Mouse (Mus musculus) embryonic facial prominence, embryonic 11.5 days (tissue): Measurements from ENCODE around the gene Mctp1. TPM values are rescaled to one million over a fixed set of nuclear protein-coding genes. Genes with fewer than 3 reads are reported as not detected.

Experiments
- ATAC-seq: fragments of 200-750 bp; cut with Nextera tagmentation; replicated peaks from 2 replicates; pipeline ENCODE4 v1.8.0; 2017; ENCODE audit warnings: low read depth; ENCODE audit not compliant: insufficient number of reproducible peaks, low FRiP score, low TSS enrichment
- DNase-seq: peaks from one replicate; pipeline ENCODE4 v3.0.0-alpha.2; 2015; ENCODE audit warnings: low spot score
- H3K27ac ChIP-seq: fragments of 300-500 bp; sonication (generic); replicated peaks from 2 replicates; pipeline ENCODE4 v1.5.1; 2014; ENCODE audit warnings: mild to moderate bottlenecking, low read depth, low read length, control low read depth
- H3K27me3 ChIP-seq: fragments of 300-500 bp; sonication (generic); 2 replicates; pipeline ENCODE4 v1.6.1; 2014; ENCODE audit warnings: mild to moderate bottlenecking, low read length, moderate library complexity, mixed read lengths; ENCODE audit not compliant: control insufficient read depth, insufficient read depth
- H3K36me3 ChIP-seq: fragments of 300-500 bp; sonication (generic); replicated peaks from 2 replicates; pipeline ENCODE4 v1.6.1; 2014; ENCODE audit warnings: low read depth, mild to moderate bottlenecking, low read length, moderate library complexity, mixed read lengths; ENCODE audit not compliant: control insufficient read depth, insufficient read depth
- H3K4me1 ChIP-seq: fragments of 300-500 bp; sonication (generic); 2 replicates; pipeline ENCODE4 v1.6.1; 2014; ENCODE audit warnings: low read length, mixed read lengths; ENCODE audit not compliant: control insufficient read depth, insufficient read depth
- H3K4me2 ChIP-seq: fragments of 300-500 bp; sonication (generic); 2 replicates; pipeline ENCODE4 v1.6.1; 2014; ENCODE audit warnings: low read depth, mild to moderate bottlenecking, control low read depth, low read length, moderate library complexity
- H3K4me3 ChIP-seq: fragments of 300-500 bp; sonication (generic); 2 replicates; pipeline ENCODE4 v1.5.1; 2014; ENCODE audit warnings: low read depth, low read length, control low read depth
- H3K9ac ChIP-seq: fragments of 300-500 bp; sonication (generic); replicated peaks from 2 replicates; pipeline ENCODE4 v1.6.1; 2014; ENCODE audit warnings: mild to moderate bottlenecking, control low read depth, low read length
- H3K9me3 ChIP-seq: fragments of 300-500 bp; sonication (generic); replicated peaks from 2 replicates; pipeline ENCODE4 v1.6.1; 2016; ENCODE audit warnings: mild to moderate bottlenecking, low read length, inconsistent platforms, mixed read lengths; ENCODE audit not compliant: control insufficient read depth
- WGBS: fragments of 180-500 bp; shearing (Covaris S2); extraction: QIAGEN DNeasy Blood & Tissue Kit; methylation state at CpG from one replicate; pipeline ENCODE4 v1.1.7; 2014; 5-methylcytosine and 5-hydroxymethylcytosine counted together
- polyA plus RNA-seq: library from polyadenylated mRNA; unstranded; fragments of >200 nt; fragmentation: Nextera tagmentation; extraction: Ambion mirVana; gene quantifications from 2 replicates; pipeline ENCODE4 v1.2.1, GENCODE M21; 2014

The Mctp1 gene
- polyA plus RNA-seq, 1 experiment from 2014 or later = 1.3 TPM

DNA sequence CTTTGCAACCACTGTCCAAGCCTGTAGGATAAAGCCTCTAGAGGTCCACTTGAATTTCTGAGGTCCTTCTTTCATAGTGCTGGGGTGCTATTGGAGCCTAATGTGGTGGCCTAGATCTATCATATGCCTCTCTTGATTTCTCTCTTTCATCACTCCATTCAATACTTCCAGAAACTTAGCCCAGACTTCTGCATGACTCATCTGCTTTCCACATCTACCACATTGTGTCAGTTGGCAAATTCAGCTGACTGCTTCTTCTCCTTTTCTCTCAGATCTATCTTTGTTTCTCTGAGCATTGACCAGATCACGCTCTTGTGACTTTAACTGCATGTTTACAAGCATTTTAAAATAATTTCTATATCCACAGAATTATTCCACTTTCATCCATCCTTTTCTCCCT, 249.4 kb downstream of the Mctp1 start:
- Histone ChIP-seq H3K4me2 (no peak overlapping the region), H3K9ac (no peak overlapping the region), H3K4me1 (no peaks in the 10 kb centered on the region), H3K27me3 (no peaks in the 10 kb centered on the region), H3K9me3 (no peaks in the 10 kb centered on the region), H3K4me3 (no peak overlapping the region), H3K27ac (no peak overlapping the region), H3K36me3 (no peaks in the 10 kb centered on the region)
- DNase-seq (no peak), ATAC-seq (no peak)
- WGBS = 93% methylated on average over 1 of the region's 1 CpGs

DNA sequence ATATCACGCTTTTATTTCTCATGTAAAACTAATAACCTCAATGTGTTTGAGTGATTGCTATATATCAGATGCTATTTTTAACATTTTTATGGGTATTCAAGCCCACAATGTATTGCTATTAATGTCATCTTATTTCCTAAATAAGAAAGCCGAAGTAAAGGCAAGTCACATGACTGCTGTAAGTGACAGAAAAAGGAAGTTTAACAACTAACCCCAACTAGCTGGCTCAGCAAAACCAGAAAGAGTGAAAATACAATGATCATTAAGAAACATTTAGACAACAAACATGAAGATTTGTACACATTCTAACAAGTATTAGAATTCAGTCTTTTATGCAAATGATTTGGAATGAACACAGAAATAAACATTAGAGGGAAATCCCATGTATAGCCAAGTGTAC, 253.9 kb downstream of the Mctp1 start:
- H3K4me2 ChIP-seq = no peak overlapping the region
- WGBS = 83% methylated on average over 2 of the region's 2 CpGs
- no peak for ATAC-seq

DNA sequence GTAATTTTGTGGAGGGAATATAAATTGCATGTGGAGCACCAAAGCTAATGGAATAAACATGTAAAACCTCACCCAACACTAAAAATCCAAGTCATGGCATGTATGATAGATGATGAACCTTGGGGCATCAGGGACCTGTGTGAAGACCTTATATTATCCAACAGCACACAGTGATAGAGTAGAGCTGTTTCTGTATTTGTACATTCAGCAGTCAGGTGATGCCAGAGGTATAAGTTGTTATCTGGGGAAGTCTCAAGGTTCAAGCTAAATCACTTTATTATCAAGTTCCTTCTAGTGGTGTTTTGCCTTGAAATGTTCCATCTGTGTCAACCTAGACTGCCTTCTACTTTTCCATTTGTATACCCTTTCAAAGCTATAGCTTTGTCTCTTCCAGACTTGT, 275.2 kb downstream of the Mctp1 start:
- no peak overlapping the region for H3K9ac ChIP-seq

More for the DNA sequence above, 253.9 kb downstream of the Mctp1 start:
- no peaks in the 10 kb centered on the region for H3K4me1 ChIP-seq
- no peak overlapping the region for H3K9ac ChIP-seq
- no peak for DNase-seq
- H3K36me3 ChIP-seq = no peaks in the 10 kb centered on the region
- no peak overlapping the region for H3K4me3 ChIP-seq
- no peaks in the 10 kb centered on the region for H3K9me3 ChIP-seq
- no peak overlapping the region for H3K27ac ChIP-seq
- no peaks in the 10 kb centered on the region for H3K27me3 ChIP-seq

DNA sequence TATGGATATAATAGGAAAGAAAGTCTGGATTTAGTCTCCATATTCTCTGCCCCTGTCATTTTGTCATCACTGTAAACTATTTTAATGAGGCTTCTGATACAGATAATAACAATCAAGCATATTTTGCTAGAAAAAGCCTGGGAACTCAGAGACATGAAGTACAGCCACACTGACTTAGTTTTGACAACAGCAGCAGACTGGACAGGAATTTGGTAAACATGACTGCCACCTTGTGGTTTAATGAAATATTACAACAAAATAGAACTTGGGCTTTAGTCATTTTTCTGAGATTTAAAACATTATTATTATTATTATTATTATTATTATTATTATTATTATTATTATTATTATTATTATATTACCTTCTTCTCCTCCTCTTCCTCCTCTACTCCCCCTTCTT, 297.0 kb downstream of the Mctp1 start:
- ATAC-seq (no peak), DNase-seq (peak; percentile 71)
- Histone ChIP-seq H3K27me3 (no peaks in the 10 kb centered on the region), H3K4me1 (no peaks in the 10 kb centered on the region), H3K27ac (no peak overlapping the region), H3K4me3 (no peak overlapping the region), H3K4me2 (no peak overlapping the region), H3K9me3 (no peaks in the 10 kb centered on the region), H3K36me3 (no peaks in the 10 kb centered on the region), H3K9ac (no peak overlapping the region)

More for the DNA sequence above, 275.2 kb downstream of the Mctp1 start:
- ATAC-seq = no peak
- Histone ChIP-seq H3K36me3 (no peaks in the 10 kb centered on the region), H3K9me3 (no peaks in the 10 kb centered on the region), H3K4me2 (no peak overlapping the region), H3K4me3 (no peak overlapping the region), H3K27ac (no peak overlapping the region), H3K27me3 (no peaks in the 10 kb centered on the region), H3K4me1 (no peaks in the 10 kb centered on the region)
- no peak for DNase-seq

DNA sequence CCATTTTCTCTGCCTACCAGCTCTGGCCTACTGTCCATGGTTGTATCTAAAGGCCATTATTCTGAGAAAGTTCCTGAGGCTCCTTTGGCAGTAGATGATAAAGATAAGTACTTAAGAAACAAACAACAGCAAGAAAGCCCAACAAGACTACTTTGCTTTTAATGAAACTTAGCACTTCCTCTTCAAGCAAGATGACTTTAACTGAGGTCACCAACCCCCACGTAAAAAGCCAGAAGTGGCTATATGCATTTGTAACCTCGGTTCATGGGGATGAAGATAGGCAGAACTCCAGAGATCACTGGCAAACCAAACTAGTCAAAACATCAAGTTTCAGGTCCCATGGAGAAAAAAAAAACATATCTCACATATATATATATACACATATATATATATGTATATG, 305.0 kb downstream of the Mctp1 start:
- no peaks in the 10 kb centered on the region for H3K4me1 ChIP-seq
- no peak overlapping the region for H3K9ac ChIP-seq
- DNase-seq (no peak), ATAC-seq (no peak)
- no peak overlapping the region for H3K4me2 ChIP-seq
- no peak overlapping the region for H3K27ac ChIP-seq
- no peaks in the 10 kb centered on the region for H3K36me3 ChIP-seq
- no peaks in the 10 kb centered on the region for H3K9me3 ChIP-seq
- no peaks in the 10 kb centered on the region for H3K27me3 ChIP-seq
- 84% methylated on average over 2 of the region's 2 CpGs for WGBS
- H3K4me3 ChIP-seq = no peak overlapping the region

DNA sequence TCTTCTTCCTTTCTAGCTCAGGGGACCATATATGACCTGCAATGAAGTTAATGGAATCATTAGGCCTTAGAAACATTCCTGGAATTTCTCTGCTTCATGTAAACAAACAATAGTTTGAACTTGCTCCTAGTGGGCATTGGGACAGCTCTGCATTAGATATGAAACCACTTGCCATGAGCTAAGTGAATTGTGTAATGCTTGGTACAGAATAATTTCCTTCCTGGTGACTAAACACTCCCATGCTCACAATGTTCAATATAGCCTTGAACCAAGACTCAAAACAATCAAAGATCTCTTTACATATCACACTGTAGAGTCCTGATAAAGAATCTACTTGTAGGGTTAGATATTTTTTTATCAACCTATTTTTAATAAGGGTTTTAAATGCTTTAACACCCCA, 305.8 kb downstream of the Mctp1 start:
- Histone ChIP-seq H3K4me1 (no peaks in the 10 kb centered on the region), H3K27ac (no peak overlapping the region), H3K9me3 (no peaks in the 10 kb centered on the region), H3K36me3 (no peaks in the 10 kb centered on the region), H3K27me3 (no peaks in the 10 kb centered on the region), H3K4me3 (no peak overlapping the region), H3K9ac (no peak overlapping the region), H3K4me2 (no peak overlapping the region)
- no peak for DNase-seq
- no peak for ATAC-seq

DNA sequence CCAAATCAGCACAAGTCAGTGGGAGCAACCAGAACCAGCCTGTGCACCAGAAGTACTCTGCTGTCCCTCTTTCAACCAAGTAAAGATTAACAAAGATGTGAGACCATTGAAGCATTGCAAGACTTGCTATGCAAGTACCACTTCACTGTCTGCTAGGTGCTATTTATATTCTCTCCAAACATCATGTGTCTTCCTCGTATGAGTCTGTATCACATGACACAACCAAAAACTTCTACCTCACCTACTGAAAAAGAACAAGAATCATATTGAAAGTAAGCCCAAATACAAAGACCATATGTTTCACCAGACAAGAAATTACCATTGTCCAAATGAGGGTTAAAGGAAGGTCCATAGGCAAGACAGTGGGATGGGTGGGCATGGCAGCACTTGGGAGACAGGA, 306.4 kb downstream of the Mctp1 start:
- Histone ChIP-seq H3K9ac (no peak overlapping the region), H3K4me3 (no peak overlapping the region), H3K27ac (no peak overlapping the region), H3K27me3 (no peaks in the 10 kb centered on the region), H3K4me1 (no peaks in the 10 kb centered on the region), H3K9me3 (no peaks in the 10 kb centered on the region), H3K36me3 (no peaks in the 10 kb centered on the region), H3K4me2 (no peak overlapping the region)
- no peak for ATAC-seq
- WGBS = 96% methylated on average over 1 of the region's 1 CpGs
- no peak for DNase-seq

DNA sequence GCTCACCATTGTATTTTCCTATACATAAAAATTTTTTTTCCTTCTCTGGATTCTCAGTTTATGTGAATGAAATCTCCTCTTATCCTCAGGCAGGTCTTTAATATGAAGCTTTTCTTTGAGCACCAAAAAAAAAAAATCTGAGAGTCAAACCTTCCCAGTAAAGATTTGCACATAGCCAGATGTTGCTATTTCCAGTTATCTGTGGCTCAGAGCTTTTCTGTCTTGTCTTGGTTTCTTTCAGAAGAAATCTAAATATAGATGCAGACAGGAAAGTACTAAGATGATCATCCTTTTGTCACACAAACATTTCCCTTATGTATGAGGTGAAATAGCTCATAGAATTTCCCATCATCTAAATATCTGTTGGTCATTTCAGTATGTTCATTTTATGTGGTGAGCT, 349.7 kb downstream of the Mctp1 start:
- Histone ChIP-seq H3K27me3 (no peaks in the 10 kb centered on the region), H3K9me3 (no peaks in the 10 kb centered on the region), H3K36me3 (no peaks in the 10 kb centered on the region), H3K4me1 (no peaks in the 10 kb centered on the region), H3K9ac (no peak overlapping the region), H3K4me2 (no peak overlapping the region), H3K27ac (no peak overlapping the region), H3K4me3 (no peak overlapping the region)
- DNase-seq (no peak), ATAC-seq (no peak)
